Mouse (Mus musculus) skeletal muscle tissue, adult 2 months (tissue): ENCODE results near the gene Rho.

ENCODE experiments used
- DNase-seq: peaks from one replicate; pipeline ENCODE4 v3.0.0-alpha.2; 2012; ENCODE audit warnings: low read depth, low spot score

Rho gene

GRCm38 (mm10) chr6:115956418-115956921, 24.9 kb downstream of the Rho start:
- DNase-seq, result no peak

DNA sequence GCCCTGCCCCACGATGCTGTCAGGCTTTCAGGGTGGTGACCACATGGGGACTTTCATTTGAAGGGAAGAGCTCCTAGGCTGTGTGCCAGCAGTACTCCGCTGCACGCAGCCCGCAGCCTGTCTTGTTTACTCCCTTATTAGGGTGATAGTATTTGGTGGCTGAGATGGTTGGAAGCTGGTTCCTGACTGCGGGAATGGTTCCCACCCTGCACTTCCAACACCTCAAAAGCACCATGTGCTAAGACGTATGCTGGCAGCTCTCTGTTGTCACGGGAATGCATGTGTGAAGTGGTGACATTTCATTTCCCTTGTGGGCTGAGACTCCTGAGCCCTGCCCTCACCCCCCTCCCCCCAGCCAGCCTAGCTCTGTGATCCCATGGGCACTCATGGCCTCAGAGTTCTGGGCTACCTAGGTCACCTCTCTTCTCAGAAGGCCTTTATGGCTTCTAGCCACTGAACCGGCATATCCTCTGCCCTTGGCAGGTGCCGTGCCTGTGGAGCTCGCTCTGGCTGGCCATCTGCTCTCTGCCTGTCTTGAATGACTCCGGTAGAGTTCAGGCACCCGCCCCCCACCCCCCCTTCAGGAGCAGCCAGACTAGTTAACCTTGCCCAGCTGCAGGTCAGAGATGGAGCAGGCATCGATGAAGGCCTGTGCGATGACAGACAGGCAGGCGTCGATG, 25.5 kb downstream of the Rho start:
- peak; percentile 90 for DNase-seq

- no peak for DNase-seq
These were observed 26.1 kb downstream of the Rho start for GRCm38 (mm10) chr6:115957681-115958080.

DNA sequence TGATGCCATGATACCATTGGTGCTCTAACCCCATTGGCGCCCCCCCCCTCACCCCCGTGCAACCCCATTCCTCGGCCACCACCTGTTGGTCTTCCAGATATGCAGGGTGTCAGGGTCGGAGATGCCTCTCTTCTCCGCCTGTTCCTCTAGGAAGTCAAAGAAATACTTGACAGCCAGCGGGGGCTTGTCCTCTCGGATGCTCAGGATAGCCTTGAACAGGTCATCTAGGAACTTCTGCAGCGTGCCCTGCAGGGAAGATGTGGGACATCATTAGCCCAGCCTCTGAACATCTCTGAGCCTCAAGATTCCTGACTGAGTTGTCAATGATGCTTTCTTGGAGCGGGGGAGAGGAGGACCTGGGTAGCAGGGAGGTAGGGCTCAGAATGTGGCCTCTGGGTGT, 26.9 kb downstream of the Rho start:
- DNase-seq, result no peak

- peak; percentile 76 for DNase-seq
These were observed 27.7 kb downstream of the Rho start for GRCm38 (mm10) chr6:115959151-115959691.

DNA sequence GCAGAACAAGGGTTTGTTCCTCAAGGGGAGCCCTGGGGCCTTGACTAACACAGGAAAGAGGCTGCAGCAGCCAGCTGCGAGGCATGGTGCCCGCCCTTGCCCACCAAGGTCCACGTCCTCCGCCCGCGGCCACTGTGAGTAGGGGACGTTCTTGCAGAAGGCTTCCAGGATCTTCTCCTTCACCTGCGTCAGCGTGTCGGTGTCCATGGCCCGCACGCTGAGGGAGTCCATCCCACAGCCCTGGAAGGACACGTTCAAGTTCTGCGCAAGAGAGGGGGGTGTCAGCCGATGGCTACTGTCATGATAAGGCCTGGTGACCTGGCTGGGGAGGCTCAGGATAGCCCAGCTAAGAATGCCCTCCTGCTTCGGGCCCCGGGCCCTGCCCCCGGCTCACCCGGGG, 28.8 kb downstream of the Rho start:
- DNase-seq, result no peak

- no peak for DNase-seq
These were observed 30.2 kb downstream of the Rho start for GRCm38 (mm10) chr6:115961743-115962142.

DNA sequence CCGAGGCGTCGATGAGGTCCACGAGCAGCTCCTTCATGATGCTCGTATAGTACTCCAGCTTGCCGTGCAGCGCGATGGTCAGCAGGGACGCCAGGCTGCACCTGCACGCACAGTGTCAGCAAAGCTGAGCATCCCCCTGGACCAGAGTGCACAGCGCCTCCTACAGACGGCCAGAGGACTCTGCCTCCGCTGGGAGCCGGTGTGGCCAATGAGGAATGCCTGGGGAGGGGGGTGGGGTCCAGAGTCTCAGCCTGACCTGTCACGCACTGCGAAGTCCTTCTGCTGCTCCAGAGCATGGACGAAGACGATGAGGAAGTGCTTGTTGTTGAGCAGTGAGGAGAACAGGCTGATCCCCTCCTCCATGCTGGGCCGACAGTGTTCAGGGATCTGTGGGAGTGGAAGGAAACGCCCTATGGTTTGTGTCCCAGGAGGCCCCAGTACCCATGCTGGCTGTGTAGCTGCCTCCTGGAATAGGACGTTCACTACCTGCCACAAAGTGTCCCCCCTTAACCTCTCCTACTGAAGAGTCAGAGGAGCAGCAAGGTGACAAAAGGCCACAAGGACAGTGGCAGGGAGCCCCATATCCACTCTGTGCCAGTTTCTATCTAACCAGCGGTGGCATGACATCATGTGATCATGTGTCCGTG, 31.0 kb downstream of the Rho start:
- DNase-seq, result no peak

GRCm38 (mm10) chr6:115963656-115964055, 32.1 kb downstream of the Rho start:
- no peak for DNase-seq

DNA sequence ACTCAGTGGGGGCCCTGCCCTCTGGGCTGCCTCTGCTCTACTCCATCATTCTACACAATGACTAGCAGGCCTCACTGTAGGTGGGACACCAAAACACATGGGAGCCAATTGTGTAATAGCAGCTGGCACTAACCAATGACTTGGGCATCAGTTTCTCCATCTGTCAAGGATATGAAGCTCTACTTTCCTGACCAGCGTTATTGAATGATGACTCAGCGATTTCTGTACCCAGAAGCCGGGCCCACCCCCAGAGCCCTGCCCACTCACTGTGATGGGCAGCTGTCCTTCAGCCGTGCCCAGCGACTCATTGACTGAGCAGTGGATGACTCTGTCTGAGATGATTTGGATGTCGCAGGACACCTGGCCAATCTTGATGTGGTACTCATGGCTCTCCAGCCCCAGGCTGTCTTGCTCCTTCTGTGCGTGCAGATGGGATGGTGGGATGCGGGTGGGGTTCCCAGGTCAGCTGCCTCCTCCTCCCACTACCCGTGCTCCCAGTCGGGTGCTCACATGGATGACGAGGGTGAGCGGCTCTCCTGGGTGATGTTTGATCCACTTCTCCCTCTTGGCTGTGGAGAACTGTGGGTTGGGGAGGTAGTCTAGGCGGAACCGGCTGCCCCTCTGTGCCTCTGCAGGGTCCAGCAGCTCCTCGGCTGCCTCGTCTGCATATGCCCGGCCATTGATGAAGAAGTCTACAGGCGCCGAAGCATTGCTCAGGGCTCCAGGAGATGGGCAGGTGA, 34.8 kb downstream of the Rho start:
- no peak for DNase-seq

DNA sequence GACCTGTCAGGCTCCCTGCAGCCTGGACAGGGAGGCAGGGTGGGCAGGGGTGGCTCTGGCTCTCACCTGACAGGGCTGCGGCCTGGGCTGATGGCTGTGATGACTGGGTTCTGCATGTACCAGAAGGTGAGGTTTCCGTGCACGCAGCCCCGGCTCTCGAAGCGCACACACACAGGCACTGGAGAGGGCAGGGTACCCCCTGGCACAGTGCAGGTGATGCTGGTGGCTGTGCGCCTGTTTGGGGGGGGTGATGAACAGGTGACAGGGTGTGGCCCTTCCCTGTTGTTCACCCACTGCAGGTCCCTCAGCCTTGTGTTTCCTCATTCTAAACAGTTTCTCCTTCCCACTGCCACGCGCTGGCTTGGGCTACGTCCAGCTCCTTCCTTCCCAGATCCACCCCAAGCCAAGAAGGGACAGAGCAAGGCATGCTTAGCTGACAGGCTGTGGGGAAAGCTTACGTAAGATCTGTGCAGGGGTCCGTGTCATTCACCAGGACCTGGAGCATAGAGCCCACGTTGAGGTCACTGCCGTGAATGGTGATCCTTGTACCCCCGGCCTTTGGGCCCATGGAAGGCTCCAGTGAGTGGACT, 35.8 kb downstream of the Rho start:
- no peak for DNase-seq

- no peak for DNase-seq
These were observed 36.5 kb downstream of the Rho start for GRCm38 (mm10) chr6:115968086-115968485.

DNA sequence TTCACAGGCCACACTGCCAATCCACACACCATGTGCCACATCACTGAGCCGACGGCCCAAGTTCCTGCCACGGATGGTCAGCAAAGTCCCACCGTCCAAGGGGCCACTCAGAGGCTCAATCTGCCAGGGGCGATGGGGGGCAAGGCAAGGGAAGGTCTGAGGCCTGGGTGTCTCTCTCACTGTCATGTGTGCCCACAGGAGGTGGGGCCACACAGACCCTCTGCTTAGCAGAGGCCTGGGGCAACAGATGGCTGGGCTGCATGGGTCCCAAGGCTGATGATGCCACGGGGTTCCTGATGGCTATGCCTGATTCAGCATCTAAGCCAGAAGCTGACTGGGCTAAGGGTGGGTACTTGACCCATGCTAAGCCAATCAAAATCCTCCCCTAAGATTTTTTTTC, 37.2 kb downstream of the Rho start:
- DNase-seq, result no peak

DNA sequence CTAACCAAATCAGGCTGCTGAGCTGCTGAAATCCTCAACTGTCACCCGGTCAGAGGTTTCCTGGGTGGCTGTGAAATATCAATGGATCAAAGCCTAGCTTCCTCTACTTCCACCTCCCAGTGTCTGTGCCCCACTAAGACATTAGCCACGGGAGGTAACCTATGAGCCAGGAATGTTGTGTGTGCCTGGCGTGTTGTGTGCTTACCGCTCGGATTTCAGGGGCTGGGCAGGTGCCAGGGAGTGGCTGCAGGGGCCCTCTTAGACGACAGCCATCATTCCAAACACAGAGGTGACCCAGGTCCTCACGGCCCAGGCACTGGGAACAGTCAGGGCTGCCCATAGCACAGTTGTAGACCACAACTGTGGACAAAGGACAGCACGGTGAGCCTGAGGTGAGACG, 37.6 kb downstream of the Rho start:
- no peak for DNase-seq

DNA sequence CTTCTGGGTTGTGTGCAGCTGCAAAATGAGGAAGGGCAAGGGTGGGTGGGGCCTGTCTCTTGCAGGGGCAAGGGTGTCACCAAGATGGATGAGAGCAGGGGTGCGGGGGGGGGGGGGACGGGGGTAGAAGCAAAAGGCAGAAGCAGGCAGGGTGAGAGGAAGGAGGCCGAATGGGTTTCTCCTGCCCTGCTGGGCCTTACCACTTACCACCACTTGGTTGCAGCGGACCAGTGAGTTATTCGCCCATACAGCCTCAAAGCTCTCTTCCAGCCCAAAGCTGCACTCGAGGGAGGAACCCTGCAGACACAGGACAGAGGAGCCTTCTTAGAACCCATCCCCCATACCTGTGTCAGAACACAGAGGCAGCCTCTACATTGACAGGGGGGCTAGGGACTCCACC, 38.4 kb downstream of the Rho start:
- DNase-seq, result no peak

DNA sequence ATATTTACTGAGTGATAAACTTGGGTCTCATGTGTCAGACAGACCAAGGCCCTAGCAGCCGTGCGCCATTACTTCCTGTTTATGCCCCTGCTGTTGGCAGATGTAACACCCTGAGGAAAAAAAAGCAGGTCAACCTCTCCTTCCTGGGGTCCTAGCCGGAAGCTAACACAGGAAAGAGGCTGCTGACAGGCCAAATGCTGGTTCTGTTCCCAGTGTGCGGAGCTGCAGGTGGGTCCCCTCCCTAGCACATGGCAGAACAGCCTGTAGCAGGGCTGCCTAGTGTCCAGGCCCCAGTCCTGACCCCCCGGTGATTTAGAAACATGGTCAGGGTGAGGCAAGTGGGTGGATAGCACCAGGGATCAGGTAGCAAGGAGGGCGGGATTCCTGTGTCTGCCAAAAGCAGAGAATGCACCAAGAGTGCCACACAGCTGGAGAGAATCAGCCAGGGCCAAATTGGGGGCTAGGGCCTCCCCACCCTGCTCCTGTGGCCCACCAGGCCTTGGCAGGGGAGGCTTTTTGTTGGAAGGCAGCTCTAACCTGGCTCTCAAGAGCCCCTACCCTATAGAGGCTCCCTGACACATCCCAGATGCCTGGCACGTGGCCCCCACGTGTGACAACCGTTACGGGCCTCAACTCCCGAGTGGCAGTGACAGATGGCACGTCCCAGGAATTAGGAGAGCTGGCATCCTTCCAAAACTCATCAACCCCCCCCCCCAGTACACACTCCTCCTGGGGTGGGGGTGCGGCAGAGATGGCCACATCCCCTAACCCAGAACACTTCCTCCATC, 39.9 kb downstream of the Rho start:
- no peak for DNase-seq

DNA sequence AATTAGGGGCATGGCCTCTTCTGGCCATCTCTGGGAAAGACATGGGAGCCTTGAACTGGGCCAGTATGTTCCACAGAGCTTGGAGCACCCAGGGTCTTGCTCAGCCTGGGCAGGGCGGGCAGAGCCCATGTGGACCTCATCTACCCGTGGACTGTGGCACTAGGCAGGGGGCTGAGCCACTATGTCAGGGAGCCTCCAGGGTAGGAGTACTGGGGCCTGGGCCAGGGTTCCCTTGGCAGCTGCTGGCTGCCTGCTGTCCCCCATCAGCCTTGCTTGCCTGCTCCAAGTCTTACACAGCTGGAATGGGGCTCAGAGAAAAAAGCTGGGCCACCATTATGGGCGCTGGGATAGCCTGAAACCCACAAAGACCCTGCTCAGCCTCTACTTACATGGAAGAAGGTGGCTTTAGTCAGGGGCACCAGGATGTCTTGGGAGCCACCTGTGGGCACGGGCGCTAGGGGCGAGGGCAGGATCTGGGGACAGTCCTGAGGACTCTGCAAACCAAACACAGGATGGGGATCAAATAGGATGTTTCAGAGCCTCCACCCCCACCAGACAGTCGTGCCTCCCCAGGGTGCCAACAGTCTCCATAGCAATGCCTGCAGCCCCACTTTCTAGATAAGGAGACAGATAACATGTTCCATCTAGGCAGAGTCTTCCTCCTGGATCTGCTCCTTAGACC, 40.7 kb downstream of the Rho start:
- no peak for DNase-seq

DNA sequence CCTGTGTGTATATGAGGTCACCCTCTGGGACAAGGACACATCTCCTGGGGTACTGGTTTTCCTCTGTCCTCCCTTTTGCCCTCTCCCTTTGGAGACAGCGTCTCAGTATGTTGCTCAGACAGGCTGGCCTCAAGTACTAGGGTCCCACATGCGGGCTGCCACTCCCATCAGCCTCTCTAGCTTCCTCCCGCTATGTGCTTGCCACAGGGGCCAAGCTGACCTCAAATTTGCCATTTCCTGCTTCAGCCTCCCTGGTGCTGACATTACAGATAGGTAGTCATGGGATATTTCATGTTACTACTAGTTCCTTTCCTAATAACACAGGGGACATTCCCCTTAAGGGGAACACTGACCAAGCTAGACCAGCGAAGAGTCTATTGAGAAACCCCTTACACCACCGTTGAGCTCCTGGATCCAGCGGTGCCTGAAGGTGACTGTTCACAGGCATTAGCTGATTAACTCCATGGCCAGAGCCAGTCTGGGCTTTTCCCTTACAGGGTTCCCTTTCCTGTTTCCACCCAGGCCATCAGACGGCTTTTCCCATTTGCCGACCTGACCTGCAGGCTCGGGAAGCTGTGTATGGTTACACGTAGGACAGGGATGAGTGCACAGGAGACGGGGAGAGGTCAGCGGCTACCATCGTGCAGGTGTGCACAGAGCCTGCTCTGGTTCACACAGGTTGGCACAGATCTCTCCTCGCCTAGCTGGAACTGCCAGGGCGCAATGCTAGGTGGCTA, 41.8 kb downstream of the Rho start:
- no peak for DNase-seq

GRCm38 (mm10) chr6:115973881-115974662, 42.5 kb downstream of the Rho start:
- DNase-seq, result no peak
